Mouse (Mus musculus) limb, embryonic 10.5 days (tissue): ENCODE measurements around the gene Lcn4. TPM values are rescaled to one million over a fixed set of nuclear protein-coding genes. Genes with fewer than 3 reads are reported as not detected.
"Not testable (repeated sequence)": the region's sequence is repeated elsewhere in the genome, so short reads cannot be mapped to it uniquely, and the experiment has no call there.

Source experiments
- DNase-seq: peaks from one replicate; pipeline ENCODE4 v3.0.0-alpha.2; 2017; ENCODE audit warnings: low spot score
- H3K27ac ChIP-seq: fragments of 300-500 bp; sonication (generic); 2 replicates; pipeline ENCODE4 v1.5.1; 2016; ENCODE audit warnings: mild to moderate bottlenecking
- H3K27me3 ChIP-seq: fragments of 300-500 bp; sonication (generic); 2 replicates; pipeline ENCODE4 v1.6.1; 2016; ENCODE audit warnings: low read depth, mild to moderate bottlenecking; ENCODE audit not compliant: poor library complexity, severe bottlenecking
- H3K36me3 ChIP-seq: fragments of 300-500 bp; sonication (generic); 2 replicates; pipeline ENCODE4 v1.6.1; 2016; ENCODE audit warnings: mild to moderate bottlenecking, moderate library complexity
- H3K4me1 ChIP-seq: fragments of 300-500 bp; sonication (generic); 2 replicates; pipeline ENCODE4 v1.6.1; 2016
- H3K4me3 ChIP-seq: fragments of 300-500 bp; sonication (generic); 2 replicates; pipeline ENCODE4 v1.5.1; 2016; ENCODE audit warnings: mild to moderate bottlenecking, moderate library complexity
- H3K9me3 ChIP-seq: fragments of 300-500 bp; sonication (generic); replicated peaks from 2 replicates; pipeline ENCODE4 v1.6.1; 2016; ENCODE audit warnings: mild to moderate bottlenecking
- WGBS: fragments of 180-500 bp; shearing (Covaris S2); methylation state at CpG from one replicate; pipeline ENCODE4 v1.1.7; 2016; 5-methylcytosine and 5-hydroxymethylcytosine counted together
- polyA plus RNA-seq: library from polyadenylated mRNA; unstranded; fragments of >200 nt; fragmentation: Nextera tagmentation; extraction: Ambion mirVana; gene quantifications from 2 replicates; pipeline ENCODE4 v1.2.1, GENCODE M21; 2016

Lcn4 gene
- not detected in 2 replicates for polyA plus RNA-seq

DNA sequence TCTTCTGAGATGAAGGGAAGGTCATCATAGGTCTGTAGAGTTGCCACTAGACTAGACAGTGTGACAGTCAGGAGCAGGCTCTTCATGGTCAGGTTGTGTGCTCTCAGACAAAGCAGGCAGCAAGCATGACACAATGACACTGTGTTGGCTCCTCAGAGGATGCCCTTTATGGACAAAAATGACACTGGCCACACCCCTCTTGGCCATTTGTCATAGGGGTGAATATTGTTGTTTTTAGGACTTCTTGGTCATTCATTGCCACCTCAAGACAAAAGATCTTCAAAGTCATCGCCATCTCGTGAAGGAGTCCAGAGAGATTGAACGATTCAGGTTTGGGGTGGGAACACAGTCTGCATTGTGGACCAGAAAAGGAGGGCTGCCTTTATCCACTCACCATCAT, at the start of gene Lcn4:
Gene Lcn4 (minus strand): TSS at position 101 of the 400 bp plus-strand sequence.
- Histone ChIP-seq H3K27me3 (no peaks in the 10 kb centered on the region), H3K9me3 (no peaks in the 10 kb centered on the region), H3K4me3 (no peak within 1 kb of the TSS), H3K36me3 (no peaks in the 10 kb centered on the region), H3K4me1 (no peaks in the 10 kb centered on the region), H3K27ac (no peak within 1 kb of the TSS)
- WGBS, result 92% methylated on average over 3 of the region's 3 CpGs
- no peak for DNase-seq

GRCm38 (mm10) chr2:26686171-26686675, 15.1 kb upstream of the Lcn4 start:
- H3K4me1 ChIP-seq, result no peaks in the 10 kb centered on the region
- no peak overlapping the region for H3K4me3 ChIP-seq
- H3K9me3 ChIP-seq, result no peaks in the 10 kb centered on the region
- no peak for DNase-seq
- H3K27ac ChIP-seq, result no peak overlapping the region
- H3K27me3 ChIP-seq, result no peaks in the 10 kb centered on the region
- H3K36me3 ChIP-seq, result no peaks in the 10 kb centered on the region
- 94% methylated on average over 1 of the region's 1 CpGs for WGBS

DNA sequence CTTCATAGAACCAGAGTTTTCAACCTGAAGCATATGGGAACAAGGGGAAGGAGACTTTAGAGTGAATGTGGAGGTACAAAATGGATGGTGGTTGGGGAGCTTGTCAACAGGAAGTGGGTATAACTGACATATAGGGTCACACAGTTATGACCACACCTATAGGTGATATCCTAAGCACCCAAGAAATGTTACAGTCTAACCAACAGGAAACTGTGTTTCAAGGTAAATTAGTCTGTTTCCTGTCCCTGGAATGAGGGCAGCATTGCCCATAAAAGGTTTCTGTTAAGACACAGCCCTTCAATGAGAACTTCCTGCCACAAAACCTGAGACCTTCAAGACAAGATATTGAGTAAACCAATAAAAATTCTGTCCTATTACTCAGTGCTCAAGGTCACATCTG, 2.3 kb downstream of the Lcn4 start:
- Histone ChIP-seq H3K9me3 (no peaks in the 10 kb centered on the region), H3K27ac (no peak overlapping the region), H3K4me3 (no peak overlapping the region), H3K27me3 (no peaks in the 10 kb centered on the region), H3K36me3 (no peaks in the 10 kb centered on the region), H3K4me1 (no peaks in the 10 kb centered on the region)
- no peak for DNase-seq

- peaks cover 19% of the 10 kb centered on the region; the same call in 1 of the 2 replicates for H3K27me3 ChIP-seq
- H3K4me3 ChIP-seq, H3K27ac ChIP-seq, H3K36me3 ChIP-seq, H3K9me3 ChIP-seq: not testable (repeated sequence)
- peaks cover 11% of the 10 kb centered on the region for H3K4me1 ChIP-seq
- peak; percentile 51 for DNase-seq
- WGBS, result 87% methylated on average over 1 of the region's 1 CpGs
Observed at GRCm38 (mm10) chr2:26663551-26663950, 7.5 kb downstream of the Lcn4 start.

- DNase-seq, result no peak
- Histone ChIP-seq H3K4me1 (peaks cover 11% of the 10 kb centered on the region), H3K27me3 (peaks cover 19% of the 10 kb centered on the region; the same call in 1 of the 2 replicates), H3K27ac (no peak overlapping the region), H3K36me3 (no peaks in the 10 kb centered on the region), H3K9me3 (no peaks in the 10 kb centered on the region), H3K4me3 (no peak overlapping the region)
- WGBS, result 80% methylated on average over 10 of the region's 10 CpGs
Observed at GRCm38 (mm10) chr2:26663112-26663511, 8.0 kb downstream of the Lcn4 start.

DNA sequence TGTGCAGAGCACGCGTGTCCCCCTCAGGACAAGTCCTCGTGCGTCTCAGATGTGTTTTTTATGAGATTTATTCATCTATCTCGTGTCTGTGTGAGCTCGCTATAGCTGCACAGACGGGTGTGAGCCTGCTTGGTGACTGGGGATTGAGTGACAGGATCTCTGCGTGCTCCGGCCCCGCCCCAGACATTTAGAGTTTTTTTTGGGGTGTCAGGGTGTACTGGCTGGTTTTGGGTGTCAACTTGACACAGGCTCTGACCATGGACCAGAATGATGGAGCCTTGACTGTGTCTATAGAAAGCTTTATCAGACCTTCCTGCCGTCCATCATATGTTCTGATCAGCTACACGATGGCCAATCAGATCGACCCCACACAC, 8.6 kb downstream of the Lcn4 start:
- Histone ChIP-seq H3K36me3 (no peaks in the 10 kb centered on the region), H3K4me3 (no peak overlapping the region), H3K9me3 (no peaks in the 10 kb centered on the region), H3K27me3 (peaks cover 19% of the 10 kb centered on the region; the same call in 1 of the 2 replicates), H3K27ac (no peak overlapping the region), H3K4me1 (peaks cover 11% of the 10 kb centered on the region)
- 83% methylated on average over 13 of the region's 13 CpGs for WGBS
- no peak for DNase-seq

DNA sequence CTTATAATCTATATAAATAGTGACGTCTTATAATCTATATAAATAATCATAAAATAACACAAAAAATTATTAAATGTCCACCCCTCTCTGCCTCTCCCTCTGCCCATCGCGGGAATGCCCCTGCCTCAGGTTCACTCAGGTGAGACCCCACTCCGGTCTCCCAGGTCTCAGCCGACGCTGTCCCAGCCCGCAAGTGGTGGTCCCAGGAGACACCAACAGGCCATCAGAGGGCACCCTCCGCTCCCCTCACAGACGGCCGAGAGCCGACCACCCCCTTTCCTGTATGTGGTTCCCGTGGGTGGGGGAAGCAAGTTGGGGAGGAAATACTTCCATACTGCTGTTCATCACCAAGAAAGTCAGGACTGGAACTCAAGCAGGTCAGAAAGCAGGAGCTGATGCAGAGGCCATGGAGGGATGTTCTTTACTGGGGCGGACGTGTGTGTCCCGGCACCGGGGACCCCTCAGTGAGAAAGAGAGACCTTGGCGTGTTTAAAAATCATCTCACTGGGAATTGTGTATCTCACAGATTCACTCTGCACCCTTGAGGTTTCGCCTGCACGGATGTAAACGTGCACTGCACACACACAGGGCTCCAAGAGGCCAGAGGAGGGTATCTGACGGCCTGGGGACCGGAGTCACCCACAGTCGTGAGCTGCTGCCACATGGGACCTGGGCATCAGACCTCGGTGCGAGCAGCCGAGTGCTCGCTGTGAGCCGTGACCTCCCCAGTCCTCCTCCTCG, 9.1 kb downstream of the Lcn4 start:
- WGBS, result 49% methylated on average over 29 of the region's 29 CpGs
- no peak for DNase-seq
- H3K36me3 ChIP-seq, result no peaks in the 10 kb centered on the region

DNA sequence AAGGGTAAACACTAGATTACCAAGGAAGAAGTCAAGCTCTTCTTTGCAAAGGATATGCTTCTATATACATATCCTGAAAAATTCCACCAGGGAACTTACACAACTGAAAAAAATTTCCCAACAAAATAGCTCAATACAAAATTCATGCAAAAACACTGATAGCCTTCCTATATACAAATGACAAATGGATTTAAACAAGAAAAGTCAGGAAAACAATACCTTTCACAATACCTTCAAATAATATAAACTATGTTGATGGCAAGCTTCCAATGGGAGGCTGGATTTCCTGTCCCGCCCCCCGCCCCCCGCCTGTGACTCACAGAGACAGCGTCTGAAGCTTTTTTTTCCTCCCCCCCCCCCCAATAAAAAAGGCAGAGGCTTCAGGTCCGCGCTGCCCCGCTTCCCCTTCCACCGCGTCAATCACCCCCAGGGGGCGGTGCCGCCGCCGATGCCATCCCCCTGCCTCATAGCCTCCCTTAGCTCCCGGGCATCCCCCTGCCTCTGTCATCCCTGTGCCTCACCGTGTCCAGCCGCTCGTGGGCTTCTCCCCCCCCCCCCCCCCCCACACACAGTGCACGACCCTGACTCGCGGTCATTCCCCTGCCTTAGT, 9.8 kb downstream of the Lcn4 start:
- DNase-seq, result no peak
- no peaks in the 10 kb centered on the region for H3K9me3 ChIP-seq
- peaks cover 11% of the 10 kb centered on the region for H3K4me1 ChIP-seq
- peaks cover 19% of the 10 kb centered on the region; the same call in 1 of the 2 replicates for H3K27me3 ChIP-seq
- H3K4me3 ChIP-seq, result peak overlapping the region; percentile 41
- no peaks in the 10 kb centered on the region for H3K36me3 ChIP-seq
- 3% methylated on average over 14 of the region's 20 CpGs for WGBS
- H3K27ac ChIP-seq, result no peak overlapping the region

More for the DNA sequence above, 9.1 kb downstream of the Lcn4 start:
- Histone ChIP-seq H3K4me1 (peaks cover 11% of the 10 kb centered on the region), H3K9me3 (no peaks in the 10 kb centered on the region), H3K27me3 (peaks cover 19% of the 10 kb centered on the region; the same call in 1 of the 2 replicates), H3K4me3 (peak overlapping the region; percentile 41), H3K27ac (no peak overlapping the region)

- WGBS, result 92% methylated on average over 2 of the region's 2 CpGs
- H3K27me3 ChIP-seq, result peaks cover 12% of the 10 kb centered on the region; the same call in 1 of the 2 replicates
- no peak for DNase-seq
Observed at GRCm38 (mm10) chr2:26657426-26657825, 13.7 kb downstream of the Lcn4 start.

GRCm38 (mm10) chr2:26654687-26655086, 16.4 kb downstream of the Lcn4 start:
- WGBS, result 76% methylated on average over 1 of the region's 1 CpGs

More at GRCm38 (mm10) chr2:26657426-26657825, 13.7 kb downstream of the Lcn4 start:
- H3K4me3 ChIP-seq, result no peak overlapping the region
- no peak overlapping the region for H3K27ac ChIP-seq
- H3K9me3 ChIP-seq, result no peaks in the 10 kb centered on the region
- no peaks in the 10 kb centered on the region for H3K36me3 ChIP-seq
- peaks cover 11% of the 10 kb centered on the region for H3K4me1 ChIP-seq

DNA sequence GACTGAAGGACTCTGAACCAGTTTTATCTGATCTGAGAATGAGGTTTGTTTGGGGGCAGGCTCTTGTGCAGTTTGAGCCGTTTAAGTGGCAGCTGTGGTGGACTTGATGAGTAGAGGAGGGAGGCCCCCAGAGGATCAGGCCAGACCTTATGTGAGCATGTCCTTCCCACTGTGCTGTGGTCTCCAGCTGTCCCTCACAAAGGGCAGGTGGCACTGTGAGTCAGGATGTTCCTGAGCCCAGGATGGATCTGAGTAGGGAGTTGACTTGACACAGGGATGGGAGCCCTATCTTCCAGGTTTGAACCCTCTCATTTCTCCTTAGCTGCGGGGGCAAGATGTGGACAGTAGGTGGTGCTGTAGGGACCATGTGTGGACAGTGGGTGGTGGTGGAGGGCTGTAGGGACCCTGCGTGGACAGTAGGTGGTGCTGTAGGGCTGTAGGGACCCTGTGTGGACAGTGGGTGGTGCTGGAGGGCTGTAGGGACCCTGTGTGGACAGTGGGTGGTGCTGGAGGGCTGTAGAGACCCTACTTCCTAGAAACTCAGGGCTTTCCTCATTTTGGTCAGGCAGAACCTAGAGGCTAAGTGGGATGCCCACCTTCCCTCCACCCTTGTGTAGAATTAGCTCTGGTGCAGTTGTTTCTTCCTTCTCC, 24.3 kb downstream of the Lcn4 start:
- Histone ChIP-seq H3K4me1 (no peaks in the 10 kb centered on the region), H3K36me3 (no peaks in the 10 kb centered on the region), H3K9me3 (no peaks in the 10 kb centered on the region), H3K27ac (no peak overlapping the region), H3K4me3 (no peak overlapping the region), H3K27me3 (no peaks in the 10 kb centered on the region)
- 34% methylated on average over 3 of the region's 3 CpGs for WGBS
- DNase-seq, result peak; percentile 87

More at GRCm38 (mm10) chr2:26654687-26655086, 16.4 kb downstream of the Lcn4 start:
- Histone ChIP-seq H3K4me3 (no peak overlapping the region), H3K4me1 (no peaks in the 10 kb centered on the region), H3K9me3 (no peaks in the 10 kb centered on the region), H3K27me3 (no peaks in the 10 kb centered on the region), H3K27ac (no peak overlapping the region), H3K36me3 (no peaks in the 10 kb centered on the region)
- no peak for DNase-seq

GRCm38 (mm10) chr2:26643942-26644341, 27.1 kb downstream of the Lcn4 start:
- H3K4me1 ChIP-seq, result peaks cover 12% of the 10 kb centered on the region
- H3K27ac ChIP-seq, result no peak overlapping the region
- no peak overlapping the region for H3K4me3 ChIP-seq
- no peaks in the 10 kb centered on the region for H3K9me3 ChIP-seq
- DNase-seq, result peak; percentile 63
- H3K27me3 ChIP-seq, result no peaks in the 10 kb centered on the region
- peaks cover 3% of the 10 kb centered on the region; the same call in 1 of the 2 replicates for H3K36me3 ChIP-seq
- 57% methylated on average over 2 of the region's 2 CpGs for WGBS
